Mouse (Mus musculus) Muller cell, postnatal 12 days (primary cell): ENCODE measurements around the gene Mta3.

Experiments used
- DNase-seq: peaks from one replicate; pipeline ENCODE4 v3.0.0-alpha.2; 2015; ENCODE audit errors: inconsistent ontology term

The Mta3 gene

DNA sequence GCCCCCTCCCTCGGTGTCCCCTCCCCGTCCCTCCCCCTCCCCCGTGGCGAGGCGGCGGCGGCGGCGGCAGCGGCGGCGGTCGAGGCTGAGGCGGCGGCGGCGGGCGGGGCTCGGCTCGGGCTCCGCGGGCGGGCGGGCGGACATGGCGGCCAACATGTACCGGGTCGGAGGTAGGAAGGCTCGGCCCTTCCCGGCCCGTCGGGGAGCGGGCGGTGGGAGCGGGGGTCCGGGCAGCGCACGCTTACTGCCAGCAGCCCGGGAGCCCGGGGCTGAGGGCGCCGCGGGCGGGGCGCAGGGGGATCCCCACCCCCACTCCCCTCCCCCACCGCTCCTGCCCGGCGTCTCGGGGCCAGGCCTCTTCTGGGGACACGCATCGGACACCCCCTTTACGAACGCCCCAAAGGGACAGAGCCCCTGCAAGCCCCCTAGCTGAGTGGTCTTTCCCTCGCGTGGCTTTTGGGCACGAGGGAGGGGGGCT is at the start of gene Mta3:
Mta3 (plus strand) TSS at position 48 of the 478 bp plus-strand sequence.
- DNase-seq, result peak; percentile 71

DNA sequence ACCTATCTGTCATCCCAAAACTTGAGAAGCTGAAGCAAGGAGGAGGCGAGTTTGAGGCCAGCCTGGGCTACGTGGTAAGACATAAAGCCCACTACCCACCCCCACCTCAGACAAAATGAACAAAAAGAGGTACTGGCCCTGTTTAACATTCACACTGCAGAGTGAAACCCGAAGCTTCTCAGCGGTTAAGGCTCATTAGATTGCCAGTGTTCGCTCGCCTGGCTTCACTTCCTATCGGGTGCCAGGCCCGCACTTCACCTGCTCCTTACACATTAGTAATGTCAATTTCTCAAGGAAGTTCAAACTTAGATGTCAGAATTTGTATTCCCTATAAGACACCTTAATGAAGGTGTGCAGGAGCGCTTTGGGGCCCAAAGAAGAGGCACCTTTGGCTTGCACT is 48.6 kb upstream of the Mta3 start:
- no peak for DNase-seq

DNA sequence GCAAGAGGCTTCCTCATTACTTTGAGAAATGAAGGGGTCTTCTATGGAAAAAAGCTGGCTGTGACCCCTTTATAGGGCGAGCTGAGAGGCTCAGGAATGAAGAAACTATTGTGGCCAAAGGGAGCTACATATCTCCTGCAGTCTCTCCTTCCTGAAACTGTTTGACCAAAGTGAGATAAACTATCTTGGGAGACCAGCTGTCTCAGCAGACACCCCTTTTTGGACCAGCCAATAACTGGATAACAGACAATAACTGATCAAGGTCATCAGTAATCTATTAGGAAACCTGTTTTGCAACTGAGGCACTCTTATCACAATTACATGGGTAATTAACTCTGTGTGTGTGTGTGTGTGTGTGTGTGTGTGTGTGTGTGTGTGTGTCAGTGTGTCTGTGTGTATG is 47.0 kb upstream of the Mta3 start:
- DNase-seq, result no peak

DNA sequence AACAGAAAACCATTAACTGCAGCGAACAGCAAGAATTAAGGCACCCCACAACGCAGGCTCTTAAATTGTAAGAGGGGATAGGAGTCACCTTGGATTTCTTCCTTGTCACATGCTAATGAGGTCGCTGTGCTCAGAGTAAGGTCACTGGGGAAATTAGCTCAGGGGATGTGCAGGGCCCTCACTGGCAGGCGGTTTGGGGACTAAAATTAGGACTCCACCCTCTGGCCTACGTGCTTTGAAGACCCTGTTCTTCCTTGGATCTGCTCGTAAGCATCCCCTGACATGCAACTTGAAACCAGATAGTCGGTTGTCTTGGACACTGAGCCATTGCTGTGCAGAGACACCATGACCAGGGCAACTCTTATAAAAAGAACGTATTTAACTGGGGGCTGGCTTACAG is 41.2 kb upstream of the Mta3 start:
- no peak for DNase-seq

DNA sequence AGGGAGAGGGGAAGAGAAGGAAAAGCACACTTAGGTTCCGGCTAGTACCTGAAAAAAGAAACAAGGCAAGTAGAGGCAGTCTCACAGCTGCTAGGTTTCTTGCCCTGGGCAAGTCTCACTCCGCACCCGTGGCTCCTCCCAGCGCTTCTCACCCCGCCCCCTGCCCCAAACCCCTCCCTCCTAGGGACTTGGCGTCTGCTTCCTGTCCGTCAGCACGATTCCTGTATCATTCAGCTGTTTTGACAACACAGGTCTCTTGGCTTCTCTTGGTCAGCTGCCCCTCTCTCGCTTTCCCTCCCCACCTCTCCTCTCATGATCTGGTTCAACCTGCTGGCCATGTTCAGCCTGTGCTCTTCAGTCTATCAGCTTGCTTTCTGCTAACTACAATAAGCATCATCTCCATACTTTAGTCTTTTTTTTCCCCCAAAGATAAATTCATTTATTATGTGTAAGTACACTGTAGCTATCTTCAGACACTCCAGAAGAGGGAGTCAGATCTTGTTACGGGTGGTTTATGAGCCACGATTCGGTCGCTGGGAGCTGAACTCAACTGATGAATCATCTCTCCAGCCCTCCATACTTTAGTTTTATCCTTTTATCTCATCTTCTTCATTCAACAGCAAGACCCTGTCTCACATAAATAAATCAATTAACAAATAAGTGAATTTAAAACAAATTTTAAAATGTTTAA is 39.2 kb upstream of the Mta3 start:
- no peak for DNase-seq

DNA sequence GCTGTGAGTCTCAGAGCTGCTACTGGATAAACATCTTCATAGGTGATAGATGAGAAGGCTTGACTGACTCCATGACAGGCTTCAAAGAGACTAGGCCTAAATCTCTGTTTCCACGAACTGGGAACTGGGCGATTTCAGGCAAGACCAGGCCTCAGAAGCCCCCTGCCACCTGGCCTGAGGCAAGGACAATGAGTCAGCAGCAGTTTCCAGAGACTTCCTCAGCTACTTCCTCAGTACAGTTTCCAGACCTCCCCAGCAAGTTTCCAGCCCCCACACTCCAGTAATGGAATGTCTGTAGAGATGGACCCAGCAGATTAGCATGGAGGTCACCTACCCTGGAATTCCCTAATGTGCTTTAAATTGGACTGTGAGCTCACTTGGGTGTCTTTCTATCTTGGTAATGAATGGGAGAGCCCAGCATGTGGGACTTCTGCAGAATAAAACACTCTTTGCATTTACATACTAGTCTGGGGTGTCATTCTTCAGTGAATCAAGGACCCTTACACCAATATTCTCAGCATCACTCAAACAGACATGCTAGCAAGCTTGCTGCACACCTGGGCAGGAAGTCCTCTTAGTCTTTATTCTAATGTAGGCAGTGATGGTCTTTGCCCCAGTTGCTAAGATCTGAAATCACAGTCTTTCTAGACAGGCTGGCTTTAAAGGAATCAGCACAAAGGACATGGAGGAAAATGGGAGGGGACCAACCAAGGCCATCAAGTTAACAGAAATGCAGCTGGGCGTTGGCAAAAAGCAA is 37.9 kb upstream of the Mta3 start:
- DNase-seq, result no peak

DNA sequence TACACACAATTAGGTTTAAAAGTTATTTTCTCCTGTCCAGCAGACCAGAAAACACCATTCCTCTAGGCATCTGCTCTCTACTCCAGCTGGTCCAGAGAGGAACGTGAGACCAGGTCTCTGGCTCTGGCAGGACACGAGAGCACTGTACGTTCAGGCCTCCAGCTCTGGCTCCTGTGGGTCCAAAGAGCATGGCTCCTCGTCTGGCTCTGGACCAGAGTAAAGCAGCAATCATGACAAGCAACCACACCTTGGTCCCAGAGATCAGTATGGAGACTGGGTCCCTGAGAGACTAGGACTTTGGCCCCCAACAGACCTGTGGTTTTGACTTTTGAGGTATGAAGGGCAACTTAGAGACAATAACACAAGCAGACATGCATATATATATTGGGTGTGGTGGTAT is 33.3 kb upstream of the Mta3 start:
- no peak for DNase-seq

DNA sequence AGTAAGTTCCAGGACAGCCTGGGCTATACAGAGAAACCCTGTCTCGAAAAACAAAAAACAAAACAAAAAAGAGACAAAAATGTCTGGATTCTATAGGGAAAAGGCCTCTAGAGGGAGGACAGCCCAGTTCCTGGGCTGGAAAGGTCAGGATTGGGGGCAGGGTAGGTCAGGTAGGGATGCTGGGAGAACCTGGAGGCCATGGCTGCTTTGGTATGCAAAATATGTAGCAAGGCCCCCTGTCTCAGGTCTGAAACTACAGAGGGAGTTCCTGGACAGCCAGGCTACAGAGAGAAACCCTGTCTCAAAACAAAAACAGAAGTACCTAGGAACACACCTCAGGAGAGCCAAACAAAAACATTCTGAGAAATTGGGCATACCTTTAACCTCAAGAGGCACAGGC is 28.6 kb upstream of the Mta3 start:
- no peak for DNase-seq

DNA sequence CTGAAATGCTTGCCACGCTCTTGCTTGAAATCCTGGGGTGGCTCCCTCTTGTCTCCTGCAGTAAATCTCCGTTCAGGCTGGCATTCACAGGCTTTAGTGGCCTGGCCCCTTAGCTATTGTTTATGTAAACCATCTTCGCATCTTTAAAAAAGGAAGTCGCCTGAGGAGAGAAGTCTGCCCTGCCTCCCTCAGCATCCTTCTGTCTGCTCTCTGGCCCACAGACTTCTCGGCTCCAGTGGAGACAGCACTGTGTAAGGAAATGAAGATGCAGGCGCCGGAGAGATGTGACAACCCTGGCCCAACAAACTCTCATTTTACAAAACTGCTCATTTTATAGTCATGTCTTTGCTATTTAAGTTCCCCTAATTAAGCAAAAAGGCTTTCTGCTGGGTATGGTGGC is 24.0 kb upstream of the Mta3 start:
- DNase-seq, result no peak

DNA sequence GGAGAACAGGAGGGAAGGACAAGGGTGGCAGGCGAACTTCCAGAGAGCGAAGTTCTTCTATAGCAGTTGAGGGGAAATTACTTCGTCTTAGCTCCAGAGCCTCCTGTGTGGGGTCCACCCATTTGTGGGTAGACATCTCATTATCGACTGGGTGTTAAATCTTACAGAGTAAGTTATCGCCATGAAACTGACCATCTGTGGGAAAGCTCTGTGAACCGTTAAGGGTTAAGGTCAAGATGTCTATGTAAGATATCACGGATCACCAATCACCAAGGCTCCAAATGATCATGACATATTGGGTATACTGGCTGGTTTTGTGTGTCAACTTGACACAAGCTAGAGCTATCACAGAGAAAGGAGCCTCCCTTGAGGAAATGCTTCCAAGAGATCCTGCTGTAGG is 21.5 kb upstream of the Mta3 start:
- no peak for DNase-seq

DNA sequence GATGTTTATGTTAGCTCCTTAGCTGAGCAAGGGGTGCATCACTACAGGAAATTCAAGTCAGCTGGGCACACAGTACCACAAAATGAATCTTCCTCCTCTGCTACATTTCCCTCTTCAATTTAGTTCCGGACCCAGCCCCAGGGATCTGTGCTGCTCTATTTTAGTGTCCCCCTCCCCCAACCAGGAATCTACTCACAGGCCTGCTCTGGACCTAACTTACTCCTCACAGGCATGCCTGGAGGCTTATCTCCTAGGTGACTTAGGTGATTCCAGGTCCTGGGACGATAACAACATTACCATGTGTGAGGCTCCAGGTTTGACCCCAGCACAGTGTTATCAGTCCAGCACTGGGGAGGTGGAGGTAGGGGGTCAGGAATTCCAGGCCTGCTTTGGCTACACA is 15.5 kb upstream of the Mta3 start:
- DNase-seq, result no peak

DNA sequence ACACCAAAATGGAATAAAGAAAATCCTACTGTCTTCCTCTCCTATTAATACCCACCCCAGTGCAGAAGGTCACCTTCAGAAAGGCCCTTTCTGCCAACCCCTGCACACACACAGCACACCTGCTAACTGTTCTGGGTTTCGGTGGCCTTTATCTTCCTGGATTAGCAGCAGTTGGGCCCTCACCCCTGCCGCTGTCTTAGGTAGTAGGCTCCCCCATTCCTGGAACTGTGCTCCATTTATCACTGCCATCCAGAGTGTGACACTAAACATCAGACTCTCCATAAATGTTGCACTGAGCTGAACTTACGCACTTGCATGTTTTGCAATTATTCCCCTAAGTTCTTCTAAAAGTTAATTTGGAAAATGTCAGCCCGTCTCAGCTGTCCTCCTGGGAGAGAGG is 14.6 kb upstream of the Mta3 start:
- no peak for DNase-seq

DNA sequence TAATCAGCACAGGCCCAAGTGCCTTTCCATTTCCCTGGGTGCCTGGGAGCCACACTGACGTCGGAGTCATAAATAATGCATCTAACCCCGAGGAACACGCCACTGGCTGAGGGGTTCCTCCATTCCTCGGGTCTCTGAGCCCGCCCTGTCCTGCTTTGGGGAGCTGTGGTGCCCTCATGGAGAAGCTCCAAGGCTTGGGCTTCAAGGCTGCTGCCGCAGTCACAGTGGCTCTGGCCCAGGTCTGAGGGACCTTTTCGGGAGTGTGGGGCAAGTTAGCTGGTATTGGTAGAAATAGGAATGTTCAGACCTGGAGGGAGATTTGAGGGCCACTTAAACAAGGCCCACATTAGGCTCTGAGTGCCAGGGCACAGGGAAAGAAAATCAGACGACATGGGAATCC is 12.0 kb upstream of the Mta3 start:
- DNase-seq, result no peak

DNA sequence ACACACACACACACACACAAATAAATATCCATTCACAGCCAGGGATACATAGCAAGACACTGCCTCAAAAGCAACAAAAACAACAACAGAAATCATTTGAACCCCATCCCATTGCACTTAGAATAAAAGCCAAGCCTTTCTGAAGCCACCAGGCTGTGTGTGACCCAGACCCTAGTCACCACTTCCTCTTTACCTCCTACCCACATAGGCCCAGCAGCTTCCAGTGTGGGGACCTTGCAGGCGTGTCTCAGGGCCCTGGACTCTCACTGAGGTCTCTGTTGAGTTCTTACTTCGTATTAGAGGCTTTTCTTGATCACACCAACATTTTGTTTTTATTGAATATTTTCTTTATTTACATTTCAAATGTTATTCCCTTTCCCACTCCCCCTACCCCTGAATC is 10.2 kb upstream of the Mta3 start:
- DNase-seq, result no peak

DNA sequence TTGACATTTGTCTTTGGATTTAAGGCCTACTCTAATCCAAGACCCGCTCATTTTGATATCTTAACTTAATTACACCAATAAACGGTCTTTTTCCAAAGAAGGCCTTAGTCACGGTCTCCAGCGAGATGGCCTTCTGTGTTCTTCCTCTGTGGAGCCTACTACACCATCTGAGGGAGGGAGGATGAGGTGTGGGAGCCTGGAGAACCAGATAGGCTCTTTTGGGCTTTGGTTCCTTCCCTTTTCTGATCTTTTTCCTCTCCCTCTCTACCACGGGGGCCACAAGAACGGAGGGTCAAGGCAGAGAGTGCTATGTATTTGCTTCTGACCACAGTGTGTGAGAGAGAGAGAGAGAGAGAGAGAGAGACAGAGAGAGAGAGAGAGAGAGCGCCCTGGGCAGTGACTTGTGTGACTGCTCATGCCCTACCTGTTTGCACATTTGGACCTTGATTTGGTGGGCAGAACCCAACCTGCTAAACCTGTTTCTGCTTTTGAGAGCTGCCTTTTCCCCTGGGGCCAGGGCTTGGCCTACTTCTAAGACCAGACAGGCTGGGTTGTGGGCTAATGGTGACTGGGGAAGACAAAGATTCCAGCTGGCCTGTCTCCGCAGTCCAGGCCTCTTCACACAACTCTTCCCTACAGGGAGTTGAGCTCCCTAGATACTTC is 6.8 kb upstream of the Mta3 start:
- no peak for DNase-seq

DNA sequence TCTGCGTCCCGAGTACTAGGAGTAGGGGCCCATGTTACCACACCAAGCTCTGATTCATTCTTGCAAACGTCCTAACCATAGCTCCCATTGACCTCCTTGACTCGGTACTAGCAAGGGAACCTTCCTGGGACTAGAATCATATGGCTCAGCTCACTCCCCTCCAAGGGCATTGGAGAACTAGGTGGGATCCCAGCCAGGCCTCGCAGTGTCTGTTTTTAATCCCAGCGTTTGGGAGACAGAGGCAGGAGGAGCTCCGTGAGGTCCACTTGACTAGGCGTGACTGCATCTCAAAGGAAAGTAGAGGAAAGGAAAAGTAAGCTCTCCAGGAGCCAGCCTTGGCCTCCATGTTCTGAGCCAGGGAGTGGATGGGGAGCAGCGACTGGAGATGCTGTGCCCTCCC is 5.8 kb upstream of the Mta3 start:
- DNase-seq, result no peak

DNA sequence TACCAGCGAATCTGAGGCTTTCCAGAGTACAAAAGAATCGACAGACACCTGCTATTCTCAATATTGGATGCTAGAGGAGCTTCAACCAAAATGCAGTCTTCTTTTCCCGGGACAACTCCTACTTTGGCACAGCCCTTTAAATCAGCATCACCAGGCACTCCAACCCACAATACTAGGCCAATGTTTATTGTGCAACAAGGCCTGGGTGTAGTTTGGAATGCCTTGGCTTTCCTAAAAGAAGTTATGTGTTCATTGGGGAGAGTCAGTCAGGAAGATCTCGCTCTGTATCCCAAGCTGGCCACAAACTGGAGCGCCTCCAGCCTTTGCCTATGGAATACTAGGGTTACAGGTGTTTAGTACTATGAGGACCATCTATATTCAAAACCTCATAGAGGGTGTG is 1.5 kb upstream of the Mta3 start:
- DNase-seq, result peak; percentile 19

DNA sequence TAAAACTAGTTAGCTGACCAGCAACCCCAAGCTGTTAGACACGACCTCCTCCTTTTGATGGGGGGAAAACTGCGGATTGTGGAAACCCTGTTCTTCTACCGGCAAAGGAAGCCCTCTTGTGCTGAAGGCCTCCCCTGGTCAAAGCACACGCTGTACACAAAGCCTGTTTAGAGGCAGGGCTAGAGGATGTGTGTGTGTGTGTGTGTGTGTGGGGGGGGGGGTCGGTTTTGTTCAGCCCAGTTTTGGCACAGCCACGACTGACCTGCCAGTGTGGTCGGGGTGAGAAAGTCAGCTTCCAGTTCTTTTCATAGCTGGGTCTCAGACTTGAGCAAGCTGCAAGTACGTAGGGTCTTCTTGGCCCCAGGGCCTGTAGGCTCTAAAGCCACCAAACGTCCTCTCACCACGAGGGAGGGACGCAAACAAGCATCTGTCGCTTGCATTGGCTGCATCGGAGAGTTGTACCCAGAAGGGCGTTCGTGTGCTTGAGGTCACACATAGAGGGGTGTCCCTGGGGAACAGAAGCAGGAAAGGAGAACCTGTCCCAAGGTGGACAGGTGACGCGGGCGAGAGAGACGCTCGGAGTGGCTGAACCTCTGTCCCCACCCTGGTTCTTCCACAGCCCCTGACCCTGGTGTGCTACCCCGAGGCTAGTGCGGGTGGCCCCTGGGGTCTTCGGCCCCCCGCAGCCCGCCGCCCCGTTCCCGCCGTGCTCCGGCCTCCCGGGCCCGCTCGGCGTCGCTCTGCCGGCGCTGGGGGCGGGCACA is 429 bp upstream of the Mta3 start:
- peak; percentile 52 for DNase-seq

DNA sequence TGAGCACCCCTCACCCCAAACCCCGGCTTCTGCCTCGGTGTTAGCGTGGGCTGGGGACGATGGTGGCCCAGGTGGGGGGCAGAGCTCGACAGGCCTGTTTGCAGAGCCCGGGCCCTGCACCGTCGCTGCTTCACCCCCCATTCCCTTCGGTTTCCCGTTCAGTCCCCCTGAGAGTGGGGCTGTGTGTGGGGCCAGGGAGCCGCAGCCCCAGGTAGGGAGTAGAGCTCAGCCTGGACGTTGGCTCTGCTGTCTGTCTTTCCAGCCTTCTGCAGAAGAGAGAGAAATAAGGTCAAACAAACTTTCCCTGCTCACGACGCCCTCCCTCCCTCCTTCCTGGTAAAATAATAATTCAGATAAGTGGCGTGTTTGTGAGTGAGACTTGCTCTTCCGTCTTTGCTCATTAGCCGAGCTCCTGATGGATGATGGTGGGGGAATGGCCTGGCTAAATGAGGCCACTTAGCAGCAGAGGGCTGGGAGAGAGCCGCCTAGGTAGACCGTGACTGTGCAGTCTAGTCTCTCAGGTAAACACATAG is 697 bp downstream of the Mta3 start:
- peak; percentile 58 for DNase-seq

DNA sequence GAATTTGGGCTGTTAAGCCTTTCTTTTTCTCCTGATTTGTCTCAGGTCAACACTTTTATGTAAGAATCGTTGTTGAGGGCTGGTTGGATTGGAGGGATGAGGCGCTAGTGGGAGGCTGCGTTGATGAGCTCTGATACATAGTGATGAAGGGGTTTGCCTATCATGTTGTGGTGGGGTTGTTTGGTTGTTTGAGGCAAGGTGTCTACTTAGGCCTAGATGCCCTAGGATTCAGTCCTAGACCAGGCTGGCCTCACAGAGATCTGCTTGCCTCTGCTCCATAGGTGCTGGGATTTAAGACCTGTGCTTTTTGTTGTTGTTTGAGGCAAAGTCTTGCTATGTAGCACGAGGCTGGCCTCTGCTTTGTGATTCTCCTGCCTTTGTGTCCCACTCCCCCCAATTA is 1.4 kb downstream of the Mta3 start:
- DNase-seq, result no peak

DNA sequence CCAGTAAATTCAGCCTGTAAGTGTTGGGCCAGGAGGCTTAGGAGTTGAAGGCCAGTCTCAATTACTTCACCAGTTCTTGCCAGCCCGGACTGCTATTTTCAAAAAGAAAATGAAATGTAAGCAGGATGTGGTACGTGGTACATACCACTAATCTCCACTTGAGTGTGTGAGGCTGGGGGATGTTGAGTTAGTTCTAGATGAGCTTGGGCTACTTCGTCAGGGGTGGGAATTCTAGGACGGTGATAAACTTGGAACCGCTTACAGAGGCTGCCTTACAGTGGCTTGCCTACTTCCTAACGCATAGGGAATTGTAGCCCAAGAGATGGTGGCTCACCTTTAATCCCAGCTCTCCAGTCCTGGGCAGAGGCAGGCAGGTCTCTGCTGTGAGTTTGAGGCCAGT is 1.9 kb downstream of the Mta3 start:
- DNase-seq, result no peak

DNA sequence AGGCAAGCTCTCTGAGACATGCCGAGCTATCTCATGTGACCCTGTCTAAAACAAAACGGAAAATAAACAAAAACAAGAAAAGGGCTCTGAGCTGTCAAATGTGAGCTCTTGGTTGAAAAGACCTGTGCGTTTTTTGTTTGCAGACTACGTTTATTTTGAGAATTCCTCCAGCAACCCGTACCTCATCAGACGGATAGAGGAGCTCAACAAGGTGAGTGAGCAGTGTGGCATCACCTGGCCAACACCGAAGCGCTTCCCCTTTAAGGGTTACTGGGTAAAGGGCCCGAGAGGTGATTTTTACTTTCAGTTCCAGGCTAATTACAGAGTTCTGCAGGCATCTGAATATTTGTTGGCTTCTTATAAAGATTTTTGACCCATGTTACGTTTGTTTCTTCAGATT is 2.3 kb downstream of the Mta3 start:
- DNase-seq, result no peak
